Mouse (Mus musculus): ENCODE measurements around the gene Rab3c. TPM values are rescaled to one million over a fixed set of nuclear protein-coding genes. Genes with fewer than 3 reads are reported as not detected.

Gene Rab3c
- polyA plus RNA-seq, 1 experiment from 2014 or later, result 0.08 TPM

DNA sequence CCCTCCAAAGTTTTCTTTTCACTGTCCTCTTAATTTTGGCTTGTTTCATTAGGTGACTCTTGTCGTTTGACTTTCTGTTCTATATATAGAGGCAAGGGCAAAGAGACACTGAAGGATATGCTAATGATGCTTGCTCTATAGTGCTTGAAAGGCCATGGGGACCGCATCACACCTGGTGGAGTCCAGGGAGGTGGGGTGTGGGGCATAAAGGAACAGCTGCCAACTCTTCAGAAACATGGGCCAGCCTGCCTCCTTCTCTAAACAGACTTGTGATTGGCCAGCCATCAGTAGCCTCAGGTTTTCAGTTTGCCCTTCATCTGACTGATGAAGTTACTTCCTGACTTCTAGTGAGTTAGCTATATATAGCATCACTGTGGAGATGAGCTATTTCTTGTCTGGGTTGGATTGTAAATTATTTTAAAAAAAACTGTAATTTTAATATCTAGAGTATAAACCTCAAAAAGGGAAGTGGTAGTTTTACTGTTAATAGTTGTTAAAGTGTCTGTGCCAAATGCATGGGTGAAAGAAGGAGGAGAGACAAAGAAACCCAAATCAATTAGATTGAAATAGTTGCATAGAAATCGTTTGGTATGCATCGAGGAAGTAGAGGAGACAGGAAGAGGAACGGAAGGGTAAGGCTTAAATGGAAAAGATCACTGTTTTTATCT lies 231.9 kb downstream of the Rab3c start:
- H3K27ac ChIP-seq (ENCODE audit: low read length), result no peak overlapping the region
- no peaks in the 10 kb centered on the region for H3K27me3 ChIP-seq (ENCODE audit: control insufficient read depth, insufficient read depth, low read depth, low read length)
- ATAC-seq (ENCODE audit: low read depth), result no peak
- no peaks in the 10 kb centered on the region for H3K36me3 ChIP-seq (ENCODE audit: control insufficient read depth, insufficient read depth)
- no peaks in the 10 kb centered on the region for H3K9me3 ChIP-seq (replicated peaks; ENCODE audit: control insufficient read depth, low read length)
- no peak overlapping the region for H3K4me2 ChIP-seq (ENCODE audit: low read depth, low read length)
- H3K9ac ChIP-seq (ENCODE audit: low read depth, low read length), result no peak overlapping the region
- H3K4me1 ChIP-seq (ENCODE audit: control insufficient read depth, low read depth, low read length), result no peaks in the 10 kb centered on the region
- 25% methylated on average over 5 of the region's 5 CpGs for WGBS (ENCODE audit: insufficient replicate concordance)
- no peak overlapping the region for H3K4me3 ChIP-seq (ENCODE audit: low read depth, low read length)

GRCm38 (mm10) chr13:110044418-110044817 lies 236.4 kb downstream of the Rab3c start:
- WGBS (ENCODE audit: insufficient replicate concordance), result 64% methylated on average over 4 of the region's 4 CpGs
- Histone ChIP-seq H3K4me3 (ENCODE audit: low read depth, low read length) (no peak overlapping the region), H3K27me3 (ENCODE audit: control insufficient read depth, insufficient read depth, low read depth, low read length) (no peaks in the 10 kb centered on the region), H3K27ac (ENCODE audit: low read length) (no peak overlapping the region), H3K9me3 (replicated peaks; ENCODE audit: control insufficient read depth, low read length) (no peaks in the 10 kb centered on the region), H3K36me3 (ENCODE audit: control insufficient read depth, insufficient read depth) (no peaks in the 10 kb centered on the region), H3K4me1 (ENCODE audit: control insufficient read depth, low read depth, low read length) (no peaks in the 10 kb centered on the region), H3K4me2 (ENCODE audit: low read depth, low read length) (no peak overlapping the region), H3K9ac (ENCODE audit: low read depth, low read length) (no peak overlapping the region)
- ATAC-seq (ENCODE audit: low read depth), result no peak

DNA sequence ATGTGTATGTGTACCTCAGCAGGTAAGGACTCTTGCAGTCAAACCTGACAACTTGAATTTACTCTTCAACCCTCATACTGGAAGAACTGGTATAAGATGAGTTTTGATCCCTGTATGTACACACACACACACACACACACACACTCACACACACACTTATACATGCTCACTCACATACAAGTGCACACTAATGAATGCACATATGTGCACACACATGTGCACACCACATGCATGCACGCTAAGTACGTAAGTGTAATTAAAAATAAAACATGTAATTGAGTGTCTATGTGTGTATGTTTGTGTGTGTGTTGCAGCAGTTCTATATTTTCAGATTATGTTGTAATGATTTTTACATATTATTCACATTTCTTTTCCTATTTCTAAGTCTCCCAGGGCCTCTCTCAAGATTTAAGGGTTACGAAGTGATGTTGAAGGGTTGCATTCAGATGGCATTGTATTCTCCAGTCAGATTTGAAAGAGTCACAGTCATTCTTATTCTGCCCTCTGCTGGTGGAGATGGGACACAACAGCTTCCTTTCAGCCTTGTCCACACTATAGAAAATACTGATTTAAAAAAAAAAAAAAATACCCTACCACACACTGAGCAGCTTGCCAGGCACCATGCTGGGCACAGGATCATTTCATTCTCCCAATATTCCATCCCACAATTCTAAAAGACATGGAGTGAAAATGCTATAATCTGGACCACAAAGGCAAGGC lies 240.9 kb downstream of the Rab3c start:
- Histone ChIP-seq H3K27me3 (ENCODE audit: control insufficient read depth, insufficient read depth, low read depth, low read length) (no peaks in the 10 kb centered on the region), H3K4me2 (ENCODE audit: low read depth, low read length) (no peak overlapping the region), H3K36me3 (ENCODE audit: control insufficient read depth, insufficient read depth) (no peaks in the 10 kb centered on the region), H3K9ac (ENCODE audit: low read depth, low read length) (no peak overlapping the region), H3K4me3 (ENCODE audit: low read depth, low read length) (no peak overlapping the region), H3K9me3 (replicated peaks; ENCODE audit: control insufficient read depth, low read length) (no peaks in the 10 kb centered on the region), H3K4me1 (ENCODE audit: control insufficient read depth, low read depth, low read length) (no peaks in the 10 kb centered on the region), H3K27ac (ENCODE audit: low read length) (no peak overlapping the region)
- WGBS (ENCODE audit: insufficient replicate concordance), result 69% methylated on average over 3 of the region's 3 CpGs
- ATAC-seq (ENCODE audit: low read depth), result no peak

DNA sequence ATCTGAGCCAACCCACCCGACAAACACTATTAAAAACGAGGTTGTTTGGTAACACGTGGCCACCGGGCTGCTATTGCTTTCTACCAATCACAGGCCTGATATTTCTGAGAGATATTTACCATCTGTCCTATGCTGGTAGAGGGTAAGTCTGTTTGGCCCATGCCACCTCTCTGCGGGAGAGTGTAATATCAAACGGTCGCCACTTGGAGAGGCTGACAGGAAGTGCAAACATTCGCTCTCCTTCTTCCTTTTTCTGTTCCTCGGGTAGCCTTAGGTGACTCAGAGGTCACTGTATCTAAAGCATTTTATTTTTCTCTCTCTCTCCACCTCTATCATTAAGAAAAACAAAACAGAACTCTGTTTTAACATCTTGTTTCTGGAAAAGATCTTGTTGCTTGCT lies 241.6 kb downstream of the Rab3c start:
- no peak overlapping the region for H3K4me3 ChIP-seq (ENCODE audit: low read depth, low read length)
- no peak overlapping the region for H3K27ac ChIP-seq (ENCODE audit: low read length)
- H3K27me3 ChIP-seq (ENCODE audit: control insufficient read depth, insufficient read depth, low read depth, low read length), result no peaks in the 10 kb centered on the region; the same call in 1 of the 2 replicates
- no peaks in the 10 kb centered on the region for H3K9me3 ChIP-seq (replicated peaks; ENCODE audit: control insufficient read depth, low read length)
- ATAC-seq (ENCODE audit: low read depth), result no peak
- H3K4me1 ChIP-seq (ENCODE audit: control insufficient read depth, low read depth, low read length), result no peaks in the 10 kb centered on the region
- no peak overlapping the region for H3K4me2 ChIP-seq (ENCODE audit: low read depth, low read length)
- no peaks in the 10 kb centered on the region for H3K36me3 ChIP-seq (ENCODE audit: control insufficient read depth, insufficient read depth)
- H3K9ac ChIP-seq (ENCODE audit: low read depth, low read length), result no peak overlapping the region
- WGBS (ENCODE audit: insufficient replicate concordance), result 39% methylated on average over 9 of the region's 9 CpGs

- no peak for ATAC-seq (ENCODE audit: low read depth)
- Histone ChIP-seq H3K9ac (ENCODE audit: low read depth, low read length) (no peak overlapping the region), H3K4me1 (ENCODE audit: control insufficient read depth, low read depth, low read length) (no peaks in the 10 kb centered on the region), H3K36me3 (ENCODE audit: control insufficient read depth, insufficient read depth) (no peaks in the 10 kb centered on the region), H3K4me2 (ENCODE audit: low read depth, low read length) (no peak overlapping the region), H3K4me3 (ENCODE audit: low read depth, low read length) (no peak overlapping the region), H3K27me3 (ENCODE audit: control insufficient read depth, insufficient read depth, low read depth, low read length) (no peaks in the 10 kb centered on the region; the same call in 1 of the 2 replicates), H3K27ac (ENCODE audit: low read length) (no peak overlapping the region), H3K9me3 (replicated peaks; ENCODE audit: control insufficient read depth, low read length) (no peaks in the 10 kb centered on the region)
- WGBS (ENCODE audit: insufficient replicate concordance), result 59% methylated on average over 3 of the region's 3 CpGs
These were observed 242.3 kb downstream of the Rab3c start for GRCm38 (mm10) chr13:110038521-110038920.

DNA sequence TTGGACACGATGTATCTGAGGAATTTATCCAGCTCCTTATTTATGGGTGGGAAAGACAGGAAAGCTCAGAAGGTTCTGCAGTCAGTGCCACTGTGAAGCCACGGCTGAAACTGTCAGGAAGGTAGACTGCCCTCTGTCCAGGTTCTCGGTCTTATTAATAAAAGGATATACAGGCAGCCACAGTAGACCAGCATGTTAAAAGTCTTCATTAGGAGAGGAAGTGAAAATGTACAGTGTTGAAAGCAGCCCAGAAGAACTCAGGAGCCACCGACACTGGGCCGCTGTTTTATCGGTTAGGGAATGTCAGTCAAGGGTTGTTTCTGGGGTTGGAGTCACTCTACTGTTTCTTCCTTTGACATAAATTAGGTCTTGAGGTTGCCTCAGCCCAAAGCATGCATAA lies 245.9 kb downstream of the Rab3c start:
- Histone ChIP-seq H3K36me3 (ENCODE audit: control insufficient read depth, insufficient read depth) (no peaks in the 10 kb centered on the region), H3K4me1 (ENCODE audit: control insufficient read depth, low read depth, low read length) (no peaks in the 10 kb centered on the region), H3K4me3 (ENCODE audit: low read depth, low read length) (no peak overlapping the region), H3K27ac (ENCODE audit: low read length) (no peak overlapping the region), H3K9ac (ENCODE audit: low read depth, low read length) (no peak overlapping the region), H3K4me2 (ENCODE audit: low read depth, low read length) (no peak overlapping the region), H3K27me3 (ENCODE audit: control insufficient read depth, insufficient read depth, low read depth, low read length) (no peaks in the 10 kb centered on the region; the same call in 1 of the 2 replicates), H3K9me3 (replicated peaks; ENCODE audit: control insufficient read depth, low read length) (no peaks in the 10 kb centered on the region)
- WGBS (ENCODE audit: insufficient replicate concordance), result 66% methylated on average over 6 of the region's 6 CpGs
- no peak for ATAC-seq (ENCODE audit: low read depth)

DNA sequence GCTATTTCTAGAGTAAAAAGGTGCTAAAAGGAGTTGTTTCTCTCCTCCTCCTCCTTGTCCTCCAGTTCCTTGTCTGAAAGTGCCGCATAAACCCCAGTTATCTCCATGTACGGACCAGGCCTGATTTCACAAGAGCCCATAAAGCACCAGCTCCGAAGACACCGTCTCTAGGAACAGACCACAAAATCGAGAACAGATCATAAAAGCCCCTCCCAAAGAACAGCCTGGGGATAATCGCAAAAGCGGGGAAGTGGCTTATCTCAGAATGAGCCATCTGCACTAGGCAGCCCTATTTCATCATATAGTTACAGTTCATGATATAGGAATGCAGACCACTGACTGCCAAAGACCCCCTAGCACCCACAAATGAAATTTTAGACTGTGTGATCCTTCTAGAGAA lies 246.8 kb downstream of the Rab3c start:
- no peaks in the 10 kb centered on the region; the same call in 1 of the 2 replicates for H3K27me3 ChIP-seq (ENCODE audit: control insufficient read depth, insufficient read depth, low read depth, low read length)
- no peak overlapping the region for H3K27ac ChIP-seq (ENCODE audit: low read length)
- no peak overlapping the region for H3K4me2 ChIP-seq (ENCODE audit: low read depth, low read length)
- no peaks in the 10 kb centered on the region for H3K36me3 ChIP-seq (ENCODE audit: control insufficient read depth, insufficient read depth)
- no peak for ATAC-seq (ENCODE audit: low read depth)
- H3K4me3 ChIP-seq (ENCODE audit: low read depth, low read length), result no peak overlapping the region
- no peaks in the 10 kb centered on the region for H3K9me3 ChIP-seq (replicated peaks; ENCODE audit: control insufficient read depth, low read length)
- 29% methylated on average over 7 of the region's 7 CpGs for WGBS (ENCODE audit: insufficient replicate concordance)
- H3K9ac ChIP-seq (ENCODE audit: low read depth, low read length), result no peak overlapping the region
- H3K4me1 ChIP-seq (ENCODE audit: control insufficient read depth, low read depth, low read length), result no peaks in the 10 kb centered on the region

DNA sequence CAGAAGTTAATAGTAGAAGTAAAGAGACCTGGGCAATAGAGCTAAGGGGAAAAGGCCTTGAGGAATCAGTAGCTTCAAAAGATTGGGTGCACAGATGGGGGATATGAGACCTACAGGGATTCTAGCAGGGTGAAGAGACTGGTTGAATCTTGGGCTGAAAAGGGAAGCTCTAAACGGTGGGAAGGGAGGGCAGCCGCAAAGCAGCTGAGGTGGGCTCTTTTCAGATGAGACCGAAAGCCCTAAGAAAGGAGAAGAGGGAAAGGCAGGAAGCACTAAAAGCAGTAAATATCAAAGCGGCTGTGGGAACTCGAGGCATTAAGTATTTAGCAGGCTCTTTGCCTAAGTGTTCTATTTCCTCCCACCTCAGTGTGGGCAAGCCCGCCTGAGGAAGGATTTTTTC lies 248.9 kb downstream of the Rab3c start:
- H3K9ac ChIP-seq (ENCODE audit: low read depth, low read length), result no peak overlapping the region
- no peak for ATAC-seq (ENCODE audit: low read depth)
- H3K27me3 ChIP-seq (ENCODE audit: control insufficient read depth, insufficient read depth, low read depth, low read length), result no peaks in the 10 kb centered on the region; the same call in 1 of the 2 replicates
- no peaks in the 10 kb centered on the region for H3K9me3 ChIP-seq (replicated peaks; ENCODE audit: control insufficient read depth, low read length)
- no peaks in the 10 kb centered on the region for H3K4me1 ChIP-seq (ENCODE audit: control insufficient read depth, low read depth, low read length)
- H3K4me3 ChIP-seq (ENCODE audit: low read depth, low read length), result no peak overlapping the region
- H3K4me2 ChIP-seq (ENCODE audit: low read depth, low read length), result no peak overlapping the region
- WGBS (ENCODE audit: insufficient replicate concordance), result 11% methylated on average over 6 of the region's 6 CpGs
- H3K27ac ChIP-seq (ENCODE audit: low read length), result no peak overlapping the region
- H3K36me3 ChIP-seq (ENCODE audit: control insufficient read depth, insufficient read depth), result no peaks in the 10 kb centered on the region

DNA sequence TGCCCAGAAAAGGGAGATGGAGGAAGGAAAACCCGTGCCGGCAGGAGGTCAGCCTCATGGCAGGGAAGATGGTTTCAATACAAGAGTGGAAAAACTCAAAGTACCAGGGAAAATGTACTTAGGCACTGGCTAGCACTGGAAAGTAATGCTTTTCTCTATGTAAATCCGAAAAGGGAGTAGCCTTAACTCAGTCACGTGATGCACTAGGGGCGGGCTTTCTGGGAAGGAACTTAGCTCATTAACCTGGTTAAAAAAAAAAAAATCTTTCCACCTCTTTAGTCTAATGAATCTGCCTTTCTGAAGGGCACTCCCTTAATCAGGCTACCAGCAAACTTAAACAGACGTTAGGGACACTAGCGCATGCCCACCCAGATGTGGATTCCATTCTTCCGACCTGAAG lies 249.7 kb downstream of the Rab3c start:
- no peak overlapping the region for H3K4me3 ChIP-seq (ENCODE audit: low read depth, low read length)
- H3K27me3 ChIP-seq (ENCODE audit: control insufficient read depth, insufficient read depth, low read depth, low read length), result no peaks in the 10 kb centered on the region; the same call in 1 of the 2 replicates
- H3K36me3 ChIP-seq (ENCODE audit: control insufficient read depth, insufficient read depth), result no peaks in the 10 kb centered on the region
- H3K4me1 ChIP-seq (ENCODE audit: control insufficient read depth, low read depth, low read length), result no peaks in the 10 kb centered on the region
- WGBS (ENCODE audit: insufficient replicate concordance), result 52% methylated on average over 8 of the region's 8 CpGs
- no peak overlapping the region for H3K9ac ChIP-seq (ENCODE audit: low read depth, low read length)
- no peak overlapping the region for H3K27ac ChIP-seq (ENCODE audit: low read length)
- H3K9me3 ChIP-seq (replicated peaks; ENCODE audit: control insufficient read depth, low read length), result no peaks in the 10 kb centered on the region
- H3K4me2 ChIP-seq (ENCODE audit: low read depth, low read length), result no peak overlapping the region
- ATAC-seq (ENCODE audit: low read depth), result no peak

Measured in liver, embryonic 16.5 days (tissue).